In genomic region chrX:10080385-10080784, GRCm38 (mm10) we compare ENCODE assay signal across 15 mouse cellular contexts. TPM values are rescaled to one million over a fixed set of nuclear protein-coding genes. Genes with fewer than 3 reads are reported as not detected.
"Had no signal": no experiment of that assay in that cellular context is flagged by ENCODE, and none has a peak within 500 bp of the region (broad histone marks: within the 10 kb centered on the region; RNA-seq: fewer than 3 reads in every experiment).

No protein-coding gene starts in this region.

- H3K9me3 ChIP-seq: midbrain, embryonic 12.5 days; midbrain, embryonic 15.5 days; neural tube, embryonic 12.5 days; stomach, embryonic 15.5 days had no signal

- DNase-seq: kidney, postnatal 25 days; layer of hippocampus, adult 9-11 months; liver, postnatal 0 days; lung, embryonic 14.5 days; retina, postnatal 1 day; right cerebral cortex, postnatal 4 days; thymus, postnatal 25 days had no signal

- H3K27ac ChIP-seq: kidney, postnatal 0 days; layer of hippocampus, adult 2 months; liver, embryonic 14.5 days; macrophage; midbrain, embryonic 12.5 days; midbrain, embryonic 15.5 days; neural tube, embryonic 12.5 days; stomach, embryonic 15.5 days had no signal

- H3K27me3 ChIP-seq: midbrain, embryonic 12.5 days; midbrain, embryonic 15.5 days; neural tube, embryonic 12.5 days; stomach, embryonic 15.5 days had no signal

- H3K4me1 ChIP-seq: midbrain, embryonic 12.5 days; midbrain, embryonic 15.5 days; neural tube, embryonic 12.5 days; stomach, embryonic 15.5 days had no signal

- H3K4me3 ChIP-seq: layer of hippocampus, adult 2 months; midbrain, embryonic 12.5 days; midbrain, embryonic 15.5 days; neural tube, embryonic 12.5 days; stomach, embryonic 15.5 days had no signal

- H3K36me3 ChIP-seq: midbrain, embryonic 12.5 days; midbrain, embryonic 15.5 days; neural tube, embryonic 12.5 days; stomach, embryonic 15.5 days had no signal

RNA-seq across cellular contexts. Expression of gene Srpx, which starts 37.1 kb away (rescaled TPM):
- polyA plus RNA-seq: macrophage had no signal
